Mouse (Mus musculus): Measurements from ENCODE around the gene Irf7. TPM values are rescaled to one million over a fixed set of nuclear protein-coding genes. Genes with fewer than 3 reads are reported as not detected.

Gene Irf7
- total RNA-seq (2022) = 1 to 10 TPM in 2 of 4 experiments, under 1 TPM in 2; 0.85 to 3.8 (median 2.0) TPM

DNA sequence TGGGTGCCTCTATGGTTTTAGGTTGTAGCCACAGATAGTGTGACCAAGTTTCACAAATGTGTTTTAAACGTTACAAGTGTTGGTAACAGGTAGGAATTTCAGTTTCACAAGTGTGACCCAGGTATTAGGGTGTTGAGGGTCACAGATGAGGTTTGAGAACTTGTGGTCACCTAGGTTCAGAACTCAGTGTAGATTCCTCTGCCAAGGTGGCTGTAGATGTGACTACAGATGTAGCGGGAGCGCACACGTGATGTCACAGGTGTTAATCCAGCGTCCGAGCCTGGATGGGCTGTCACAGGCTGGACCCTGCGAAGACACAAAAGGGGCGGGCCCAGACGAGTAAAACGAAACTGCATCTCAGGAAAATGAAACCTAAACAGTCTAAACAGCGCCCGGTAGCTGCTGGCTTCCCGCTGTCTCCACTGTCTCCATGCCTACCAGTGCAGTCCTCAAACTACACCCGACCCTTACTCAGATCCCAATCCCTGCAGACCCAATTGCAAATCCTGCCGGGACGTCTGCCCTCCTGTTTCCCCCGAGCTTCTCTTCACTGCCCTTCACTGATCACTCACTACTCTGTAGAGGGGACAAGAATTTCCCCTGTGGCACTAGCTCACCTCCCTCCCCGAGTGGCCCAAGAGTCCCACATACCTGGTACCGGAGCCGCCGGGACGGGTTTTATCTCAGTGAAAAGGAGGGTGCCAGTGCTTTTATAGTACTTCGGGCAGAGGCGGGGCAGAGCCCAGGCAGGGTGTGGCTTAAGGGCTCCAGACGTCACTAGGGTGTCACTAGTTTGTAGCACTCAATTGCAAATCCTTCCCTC is at the start of gene Irf7:
Irf7 (minus strand) TSS at position 743 of the 823 bp plus-strand sequence.
- no peak for DNase-seq (ENCODE audit: low spot score in 2 of 2)

DNA sequence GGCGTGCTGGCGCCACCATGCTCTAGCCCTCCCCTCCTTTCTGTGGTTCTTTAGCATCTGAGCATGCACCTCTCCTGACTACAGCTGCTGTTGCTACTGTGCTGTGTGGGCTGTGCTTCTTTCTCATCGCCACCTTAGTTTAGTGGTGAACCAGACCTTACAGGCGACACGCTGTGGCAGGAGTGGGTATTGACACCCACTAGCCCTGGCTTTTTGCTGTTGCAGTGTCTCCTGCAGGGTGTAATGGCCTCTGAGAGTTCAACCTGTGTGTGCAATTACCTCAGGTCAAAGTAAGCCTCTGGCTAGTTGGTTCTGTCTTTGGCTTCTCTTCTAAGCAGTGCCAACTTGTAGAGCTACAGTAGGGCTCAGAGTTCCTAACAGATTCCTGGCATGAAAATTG is 49.7 kb upstream of the Irf7 start:
- no peak for DNase-seq (ENCODE audit: low spot score in 2 of 2)

DNA sequence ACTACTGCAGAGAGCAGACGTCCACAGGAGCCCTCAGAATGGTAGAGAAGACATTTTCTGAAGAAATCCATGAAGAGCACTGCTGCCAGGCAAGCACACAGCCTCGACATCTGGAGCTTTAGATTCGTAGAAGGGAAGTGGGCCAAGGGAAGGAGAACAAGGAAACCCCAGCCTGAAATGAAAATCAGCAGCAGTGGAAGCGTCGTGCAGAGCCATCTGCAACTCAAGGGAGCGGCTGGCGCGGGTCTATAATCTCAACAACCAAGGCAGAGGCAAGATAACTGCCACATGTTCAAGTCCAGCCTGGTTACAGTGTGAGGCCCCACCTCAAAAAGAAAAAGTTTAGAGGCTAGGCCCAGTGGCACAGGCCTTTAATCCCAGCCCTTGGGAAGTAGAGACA is 48.8 kb upstream of the Irf7 start:
- no peak for DNase-seq (ENCODE audit: low spot score in 2 of 2)

DNA sequence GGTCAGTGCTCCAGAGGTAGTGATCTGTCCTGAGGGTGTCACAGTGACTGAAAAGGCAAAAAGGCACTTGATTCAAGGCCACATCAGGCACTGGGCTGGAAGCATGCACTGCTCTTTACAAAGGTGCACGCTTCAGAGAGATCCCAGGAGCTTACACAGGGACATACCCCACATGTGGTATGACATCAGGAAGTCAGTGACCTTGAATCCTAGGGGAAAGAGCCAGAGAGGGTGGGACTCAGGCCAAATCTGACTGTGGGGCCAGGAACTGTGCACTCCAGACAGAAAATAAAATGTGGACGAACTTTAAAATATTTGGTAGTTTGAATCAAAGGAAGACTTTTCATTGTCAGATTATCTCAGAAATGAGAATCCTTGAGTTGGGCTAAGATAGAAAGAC is 48.1 kb upstream of the Irf7 start:
- DNase-seq (ENCODE audit: low spot score in 2 of 2) = no peak

DNA sequence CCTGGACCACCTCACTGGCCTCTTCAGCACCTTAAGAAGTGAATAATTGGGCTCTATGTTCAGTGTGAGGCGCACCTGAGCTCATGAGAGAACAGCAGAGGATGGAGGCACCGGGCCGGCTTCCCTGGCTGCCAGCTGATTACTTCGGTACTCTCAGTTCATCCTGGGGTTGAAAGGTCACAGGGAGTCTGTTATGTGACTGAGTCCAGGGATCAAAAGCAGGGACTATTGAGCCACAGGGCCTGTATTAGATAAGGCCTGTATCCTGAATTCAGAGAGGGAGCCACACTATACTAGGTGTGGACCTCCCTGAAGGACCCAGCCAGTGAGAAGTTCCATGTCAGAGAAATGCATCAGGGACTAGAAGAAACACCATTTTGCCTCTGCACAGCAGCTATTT is 38.3 kb upstream of the Irf7 start:
- no peak for DNase-seq (ENCODE audit: low spot score in 2 of 2)

DNA sequence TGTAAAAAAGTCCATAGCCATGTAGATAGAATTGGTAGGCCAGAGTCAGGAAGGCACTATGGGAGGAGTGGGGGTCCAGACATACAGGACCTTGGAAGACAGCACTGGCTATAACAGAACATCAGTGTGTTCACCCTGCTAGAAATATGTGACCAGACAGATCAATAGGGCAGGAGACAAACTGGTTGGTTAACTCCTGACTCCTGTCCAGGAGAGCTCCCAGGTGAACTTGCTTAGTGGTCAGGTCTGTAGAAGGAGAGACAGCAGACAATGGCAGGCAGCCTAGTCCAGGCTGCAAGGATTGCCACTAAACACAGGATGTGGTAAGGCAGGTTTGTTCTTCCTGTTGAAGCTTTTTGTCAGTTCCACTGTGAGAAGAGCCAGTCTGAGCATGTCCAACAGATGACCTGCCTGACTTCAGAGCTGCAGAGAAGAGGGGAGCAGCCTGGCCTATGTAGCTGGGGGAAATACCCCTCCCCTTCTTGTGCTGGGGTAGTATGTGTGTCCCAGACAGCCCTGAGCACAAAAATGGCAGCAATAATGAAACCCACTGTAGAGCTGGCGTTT is 36.5 kb upstream of the Irf7 start:
- DNase-seq (ENCODE audit: low spot score in 2 of 2) = no peak

DNA sequence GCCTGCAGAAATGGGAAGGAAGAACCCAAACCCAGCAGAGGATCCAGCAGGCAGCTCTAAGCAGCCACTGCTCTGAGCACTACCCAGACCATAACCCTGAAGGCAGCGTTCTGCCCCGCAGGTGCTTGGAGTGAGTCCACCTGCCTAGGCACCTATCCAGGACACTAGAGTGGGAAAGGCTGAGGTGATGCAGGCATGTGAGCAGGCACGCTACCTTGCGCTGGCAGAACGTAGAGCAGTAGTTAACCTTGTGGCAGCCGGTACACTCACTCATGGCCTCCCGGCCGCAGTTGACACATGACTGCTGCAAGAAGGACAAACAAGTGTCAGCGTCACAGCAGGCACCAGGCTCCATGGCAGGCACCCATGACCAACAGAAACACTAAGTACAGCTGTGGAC is 35.1 kb upstream of the Irf7 start:
- DNase-seq (ENCODE audit: low spot score in 2 of 2) = no peak

DNA sequence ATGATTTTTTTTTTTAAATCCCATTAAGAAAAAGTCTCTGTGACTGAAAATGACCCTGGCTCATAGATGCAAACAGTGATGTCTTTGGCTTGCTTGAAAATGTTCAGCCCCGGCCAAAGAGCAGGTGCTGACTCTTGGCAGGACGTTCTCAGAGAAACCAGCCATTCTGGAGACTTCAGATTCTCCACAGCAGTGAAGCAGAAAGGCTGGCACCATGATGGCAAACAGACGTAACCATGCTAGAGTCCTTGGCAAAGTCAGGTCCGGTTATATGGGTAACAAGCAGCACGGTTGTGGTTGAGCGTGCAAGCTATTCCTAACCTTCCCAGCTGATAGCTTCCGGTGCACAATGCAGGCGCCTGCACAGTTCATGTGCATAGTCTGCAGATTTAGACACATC is 32.9 kb upstream of the Irf7 start:
- DNase-seq (ENCODE audit: low spot score in 2 of 2) = no peak

DNA sequence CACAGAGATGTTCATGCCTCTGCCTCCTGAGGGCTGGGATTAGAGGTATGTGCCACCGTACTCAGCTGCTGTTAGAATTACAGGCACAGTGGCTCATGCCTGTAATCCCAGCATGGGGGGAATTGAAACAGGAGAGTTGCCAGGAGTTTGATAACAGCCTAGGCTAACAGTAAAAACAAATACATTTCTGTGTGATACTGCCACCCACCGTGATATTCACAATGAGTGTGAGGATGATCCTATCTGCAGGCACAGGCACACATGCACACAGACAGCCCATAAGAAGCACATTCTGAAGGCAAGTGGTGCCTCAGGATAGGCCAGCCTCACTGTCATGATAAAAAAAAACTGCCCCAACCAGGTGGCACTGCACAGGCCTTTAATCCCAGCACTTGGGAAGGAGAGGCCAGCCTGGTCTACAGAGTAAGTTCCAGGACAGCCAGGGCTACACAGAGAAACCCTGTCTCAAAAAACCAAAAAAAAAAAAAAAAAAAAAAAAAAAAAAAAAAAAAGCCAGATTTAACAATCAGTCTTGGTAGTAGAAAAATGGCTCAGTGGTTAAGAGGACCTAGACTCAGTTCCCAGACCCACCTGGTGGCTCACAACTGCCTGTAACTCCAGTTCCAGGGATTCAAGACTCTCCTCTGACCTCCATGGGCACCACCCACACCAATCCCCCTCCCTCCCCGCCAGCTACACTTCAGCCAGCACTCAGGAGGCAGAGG is 31.8 kb upstream of the Irf7 start:
- DNase-seq (ENCODE audit: low spot score in 2 of 2) = no peak

DNA sequence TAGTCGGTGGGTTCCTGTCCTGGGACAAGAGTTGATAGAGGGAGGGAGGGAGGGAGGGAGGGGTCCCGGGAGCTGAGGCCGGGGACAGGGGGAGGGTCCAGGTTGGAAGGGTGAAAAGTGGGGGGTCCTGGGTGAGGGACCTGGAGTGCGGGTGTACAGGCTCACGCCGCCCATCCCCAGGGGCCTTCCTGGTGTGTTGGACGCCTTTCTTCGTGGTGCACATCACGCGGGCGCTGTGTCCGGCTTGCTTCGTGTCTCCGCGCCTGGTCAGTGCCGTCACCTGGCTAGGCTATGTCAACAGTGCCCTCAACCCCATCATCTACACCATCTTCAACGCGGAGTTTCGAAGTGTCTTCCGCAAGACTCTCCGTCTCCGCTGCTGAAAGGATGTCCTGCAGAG is 28.2 kb upstream of the Irf7 start:
- DNase-seq (ENCODE audit: low spot score in 2 of 2) = no peak

DNA sequence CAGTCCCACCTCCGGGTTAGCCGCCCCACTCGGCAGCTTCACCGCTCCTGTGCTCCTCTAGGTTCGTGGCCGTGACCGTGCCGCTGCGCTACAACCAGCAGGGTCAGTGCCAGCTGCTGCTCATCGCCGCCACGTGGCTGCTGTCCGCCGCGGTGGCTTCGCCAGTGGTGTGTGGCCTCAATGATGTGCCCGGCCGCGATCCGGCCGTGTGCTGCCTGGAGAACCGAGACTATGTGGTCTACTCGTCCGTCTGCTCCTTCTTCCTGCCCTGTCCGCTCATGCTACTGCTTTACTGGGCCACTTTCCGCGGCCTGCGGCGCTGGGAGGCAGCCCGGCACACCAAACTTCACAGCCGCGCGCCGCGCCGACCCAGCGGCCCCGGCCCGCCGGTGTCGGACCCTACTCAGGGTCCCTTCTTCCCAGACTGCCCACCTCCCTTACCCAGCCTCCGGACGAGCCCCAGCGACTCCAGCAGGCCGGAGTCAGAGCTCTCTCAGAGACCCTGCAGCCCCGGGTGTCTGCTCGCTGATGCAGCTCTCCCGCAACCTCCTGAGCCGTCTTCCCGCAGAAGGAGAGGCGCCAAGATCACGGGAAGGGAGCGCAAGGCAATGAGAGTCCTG is 27.7 kb upstream of the Irf7 start:
- DNase-seq (ENCODE audit: low spot score in 2 of 2) = no peak

DNA sequence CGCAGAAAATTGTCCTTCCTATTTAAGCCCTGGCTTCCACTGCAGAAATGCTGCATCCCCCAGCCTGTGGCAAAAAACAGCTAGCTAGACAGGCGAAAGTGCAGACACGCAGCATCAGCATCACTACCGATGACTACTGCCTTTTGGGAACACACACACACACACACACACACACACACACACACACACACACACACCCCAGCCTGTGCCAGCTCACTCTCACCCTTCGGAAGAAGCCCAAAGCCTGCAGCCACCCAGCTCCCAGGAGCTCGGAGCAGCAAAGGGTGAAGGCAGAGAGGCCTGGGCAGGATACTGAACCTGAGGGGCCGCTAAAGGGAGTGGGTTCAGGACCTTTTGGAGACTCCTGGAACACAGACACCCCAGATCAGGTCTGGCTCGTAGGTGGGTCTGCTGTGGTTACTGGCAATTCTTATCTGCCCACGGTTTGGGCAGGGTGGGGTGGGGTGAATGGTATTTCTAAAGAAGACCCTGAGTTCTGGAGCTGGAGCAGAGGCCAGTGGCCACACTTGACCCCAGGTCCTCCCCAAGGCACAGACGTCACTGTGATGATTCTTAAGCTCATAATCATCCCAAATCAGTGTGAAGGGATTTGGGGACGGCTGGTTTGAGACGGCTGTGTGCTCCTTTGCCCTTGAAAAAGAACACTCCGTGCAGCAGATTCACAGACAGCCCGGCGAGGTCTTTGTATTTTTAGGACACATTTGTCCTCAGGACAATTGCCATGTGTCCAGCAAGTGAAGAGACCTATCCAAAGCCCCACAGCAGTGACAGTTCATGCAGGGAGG is 26.5 kb upstream of the Irf7 start:
- DNase-seq (ENCODE audit: low spot score in 2 of 2) = no peak

DNA sequence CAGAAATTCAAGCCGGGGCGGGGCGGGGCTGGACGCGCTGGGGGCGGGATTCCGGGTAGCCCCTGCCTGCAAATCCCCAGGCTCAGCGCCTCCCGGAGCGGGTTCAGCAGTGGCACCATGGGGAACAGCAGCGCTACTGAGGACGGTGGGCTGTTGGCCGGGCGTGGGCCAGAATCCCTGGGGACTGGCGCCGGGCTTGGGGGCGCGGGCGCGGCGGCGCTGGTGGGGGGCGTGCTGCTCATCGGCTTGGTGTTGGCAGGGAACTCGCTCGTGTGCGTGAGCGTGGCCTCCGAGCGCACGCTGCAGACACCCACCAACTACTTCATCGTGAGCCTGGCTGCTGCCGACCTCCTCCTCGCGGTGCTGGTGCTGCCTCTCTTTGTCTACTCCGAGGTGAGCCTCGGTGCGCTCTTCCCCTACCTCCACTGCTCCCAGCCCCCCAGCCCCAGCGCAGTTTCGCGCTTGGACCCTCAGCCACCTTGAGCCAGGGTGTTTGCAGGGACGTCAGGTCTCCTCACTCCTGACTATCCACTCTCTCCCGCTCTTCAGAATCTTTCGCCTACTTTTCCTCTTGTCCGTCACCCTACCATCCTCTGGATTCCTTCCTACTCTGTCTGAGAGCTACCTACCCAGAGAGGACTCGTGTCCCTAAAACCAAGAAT is 25.8 kb upstream of the Irf7 start, which contains the start of gene Drd4:
Drd4 (plus strand) TSS at position 86 of the 662 bp plus-strand sequence.
- no peak for DNase-seq (ENCODE audit: low spot score in 2 of 2)

DNA sequence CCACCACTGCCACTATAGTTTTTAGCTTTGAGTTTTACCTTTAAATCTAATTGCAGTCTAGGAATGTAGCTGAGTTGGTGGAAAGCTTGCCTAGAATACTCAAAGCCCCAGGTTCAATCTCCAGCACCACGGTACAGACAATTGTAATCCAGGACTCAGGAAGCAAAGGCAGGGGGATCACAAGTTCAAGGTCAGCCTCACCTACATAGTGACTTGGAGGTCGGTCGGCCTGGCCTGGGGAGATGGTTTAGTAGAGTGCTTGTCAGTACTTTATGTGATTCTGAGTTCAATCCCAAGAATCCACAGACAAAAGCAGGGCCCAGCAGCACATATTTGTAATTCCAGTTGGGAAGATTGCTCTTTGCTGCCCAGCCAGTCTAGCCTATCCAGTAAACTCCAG is 21.8 kb upstream of the Irf7 start:
- no peak for DNase-seq (ENCODE audit: low spot score in 2 of 2)

DNA sequence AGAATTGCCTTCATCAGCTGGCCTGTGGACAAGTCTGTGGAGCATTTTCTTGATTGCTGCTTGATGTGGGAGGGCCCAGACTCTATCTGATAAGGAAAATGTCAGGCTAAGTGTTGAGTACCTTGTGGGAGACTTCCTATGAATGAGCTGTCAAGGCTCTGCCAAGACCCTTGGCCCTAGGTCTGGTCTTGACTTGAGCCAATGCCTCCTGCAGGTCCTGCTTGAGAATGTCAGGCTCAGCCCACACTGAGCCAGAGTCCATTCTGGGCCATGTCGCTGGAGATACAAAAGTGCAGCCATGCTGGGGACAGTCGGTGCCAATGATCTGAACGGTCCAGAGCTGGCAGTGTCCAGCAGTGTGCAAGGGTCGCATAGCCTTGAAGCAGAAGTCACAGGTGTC is 16.5 kb upstream of the Irf7 start:
- no peak for DNase-seq (ENCODE audit: low spot score in 2 of 2)

DNA sequence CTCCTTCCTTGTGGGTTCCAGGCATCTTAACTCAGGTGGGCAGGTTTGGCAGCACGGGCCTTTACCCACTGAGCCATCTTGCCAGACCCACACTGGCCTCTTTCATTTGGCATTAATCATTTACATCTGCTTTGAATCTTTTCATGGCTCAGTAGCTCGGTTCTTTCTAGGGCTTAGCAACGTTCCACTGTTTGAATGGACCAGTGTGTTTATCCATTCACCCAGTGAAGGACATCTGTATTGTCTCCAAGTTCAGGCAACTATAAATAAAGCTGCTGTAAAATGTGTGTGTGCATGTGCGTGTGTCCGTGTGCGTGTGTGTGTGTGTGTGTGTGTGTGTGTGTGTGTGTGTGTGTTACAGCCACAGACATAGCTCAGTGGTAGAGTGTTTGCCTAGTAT is 15.2 kb upstream of the Irf7 start:
- no peak for DNase-seq (ENCODE audit: low spot score in 2 of 2)

DNA sequence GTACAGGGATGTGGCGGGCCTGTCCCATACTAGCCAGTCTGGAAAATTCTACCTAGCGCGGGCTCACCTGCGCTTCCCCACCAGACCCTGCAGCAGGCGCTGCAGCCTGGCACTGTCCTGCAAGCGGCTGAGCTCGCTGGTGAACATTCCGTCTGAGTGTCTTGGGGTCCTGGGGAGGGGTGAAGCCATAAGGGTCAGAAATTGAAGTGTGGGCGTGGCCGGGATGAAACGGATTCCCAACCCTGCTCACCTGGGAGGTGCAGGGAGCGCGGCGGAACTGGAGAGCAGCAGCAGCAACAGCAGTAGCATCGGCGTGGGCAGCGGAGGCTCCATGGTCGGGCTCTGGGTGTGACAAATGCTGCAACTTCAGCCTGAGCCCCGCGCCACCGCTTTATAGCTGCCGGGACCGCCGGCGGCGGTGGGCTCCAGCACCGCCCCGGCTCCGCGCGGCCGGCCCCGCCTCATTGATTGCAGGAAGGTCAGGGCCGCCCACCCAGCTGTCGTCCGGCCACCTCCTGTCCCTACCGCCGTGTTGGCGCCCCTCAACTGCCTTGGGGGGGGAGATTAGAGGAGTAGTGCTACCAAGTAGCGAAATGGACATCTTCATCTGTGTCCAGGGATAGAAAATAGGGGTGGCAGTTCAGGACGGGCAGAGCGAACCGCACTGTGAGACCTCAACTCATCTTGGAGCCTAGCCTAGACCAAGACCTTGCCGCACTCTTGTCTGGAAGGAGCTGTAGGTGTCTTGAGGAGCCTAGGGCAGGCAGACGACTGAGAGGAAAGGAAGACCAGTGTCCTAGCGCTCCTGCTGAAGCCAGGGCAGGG is 12.7 kb upstream of the Irf7 start, which contains the start of gene Sct:
Sct (minus strand) TSS at position 368 of the 825 bp plus-strand sequence.
- DNase-seq (ENCODE audit: low spot score in 2 of 2) = no peak

DNA sequence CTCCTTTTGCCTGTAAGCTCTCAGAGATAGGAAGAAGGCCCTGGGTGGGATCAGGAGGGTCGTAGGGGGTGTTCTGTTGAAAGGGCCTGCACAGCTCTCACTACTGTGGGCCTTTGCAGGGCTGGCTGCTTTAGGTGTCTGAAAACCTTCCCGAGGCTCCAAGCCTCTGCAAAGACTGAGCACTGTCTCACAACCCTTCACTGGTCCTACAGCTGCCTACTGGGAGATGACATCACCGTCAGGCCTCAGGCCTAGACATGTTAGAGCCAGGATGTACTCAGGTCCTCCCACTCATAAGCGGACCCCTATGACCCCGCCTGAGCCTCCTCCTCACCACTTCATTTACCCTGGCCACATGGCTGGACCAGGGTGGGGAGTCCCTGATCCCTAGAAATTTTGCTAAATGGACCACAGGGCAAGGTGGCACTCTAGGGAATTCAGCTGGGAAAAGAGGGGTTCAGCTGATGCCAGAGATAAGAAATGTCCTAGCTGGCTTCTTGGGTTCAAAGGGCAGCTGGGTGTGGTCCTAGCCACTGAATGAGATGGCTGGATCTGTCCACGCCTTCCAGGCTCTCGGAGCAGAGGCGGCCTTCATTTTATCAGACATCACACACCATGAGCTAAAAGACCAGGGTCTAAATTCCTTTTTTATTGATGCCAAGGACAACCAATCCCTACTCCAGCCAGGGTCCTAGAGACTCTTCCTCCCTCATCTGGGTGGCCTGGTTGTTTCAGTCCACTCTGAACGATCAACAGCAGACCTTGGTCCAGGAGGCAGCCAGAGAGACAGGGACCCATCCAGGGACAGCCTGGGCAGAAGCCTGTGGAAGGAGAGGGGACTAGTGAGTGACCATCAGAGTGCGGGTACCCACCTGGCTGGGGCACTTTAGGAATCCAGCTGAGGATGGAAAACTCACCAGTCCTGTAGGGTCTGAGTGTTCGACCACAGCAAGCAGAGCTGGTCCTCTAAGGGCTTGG is 11.7 kb upstream of the Irf7 start:
- no peak for DNase-seq (ENCODE audit: low spot score in 2 of 2)
